Mouse (Mus musculus): ENCODE data around the gene 4930442H23Rik. TPM values are rescaled to one million over a fixed set of nuclear protein-coding genes. Genes with fewer than 3 reads are reported as not detected.

4930442H23Rik gene
- total and polyA plus RNA-seq, 2 experiments from 2014 or later: not detected

GRCm38 (mm10) chr10:81143845-81144437 lies 39.7 kb downstream of the 4930442H23Rik start:
- H3K27ac ChIP-seq (ENCODE audit: low read depth, low read length): no peak overlapping the region
- peaks cover 7% of the 10 kb centered on the region; the same call in 1 of the 2 replicates for H3K4me1 ChIP-seq (ENCODE audit: insufficient read depth, low read length)
- DNase-seq (ENCODE audit: low spot score): no peak
- 95% methylated on average over 52 of the region's 52 CpGs for WGBS
- H3K9ac ChIP-seq (replicated peaks; ENCODE audit: low read length, poor library complexity, severe bottlenecking): no peak overlapping the region
- TF ChIP-seq CTCF (IDR thresholded peaks at IDR 0.05): no peak
- H3K4me2 ChIP-seq (ENCODE audit: low read depth, low read length, poor library complexity, severe bottlenecking): no peak overlapping the region
- H3K36me3 ChIP-seq (ENCODE audit: insufficient read depth, low read length): peaks cover 50% of the 10 kb centered on the region
- no peak for ATAC-seq (ENCODE audit: low FRiP score)
- no peaks in the 10 kb centered on the region for H3K9me3 ChIP-seq (ENCODE audit: low read length)
- no peaks in the 10 kb centered on the region for H3K27me3 ChIP-seq (ENCODE audit: insufficient read depth, low read length)
- no peak overlapping the region for H3K4me3 ChIP-seq (ENCODE audit: low read depth, low read length)

GRCm38 (mm10) chr10:81143157-81143633 lies 40.5 kb downstream of the 4930442H23Rik start:
- H3K9me3 ChIP-seq (ENCODE audit: low read length): no peaks in the 10 kb centered on the region
- DNase-seq (ENCODE audit: low spot score) (no peak), ATAC-seq (ENCODE audit: low FRiP score) (no peak)
- H3K36me3 ChIP-seq (ENCODE audit: insufficient read depth, low read length): peaks cover 43% of the 10 kb centered on the region
- peaks cover 8% of the 10 kb centered on the region; the same call in 1 of the 2 replicates for H3K4me1 ChIP-seq (ENCODE audit: insufficient read depth, low read length)
- no peak overlapping the region for H3K4me2 ChIP-seq (ENCODE audit: low read depth, low read length, poor library complexity, severe bottlenecking)
- no peak overlapping the region for H3K27ac ChIP-seq (ENCODE audit: low read depth, low read length)
- H3K9ac ChIP-seq (replicated peaks; ENCODE audit: low read length, poor library complexity, severe bottlenecking): no peak overlapping the region
- 90% methylated on average over 6 of the region's 7 CpGs for WGBS
- H3K4me3 ChIP-seq (ENCODE audit: low read depth, low read length): no peak overlapping the region
- no peaks in the 10 kb centered on the region for H3K27me3 ChIP-seq (ENCODE audit: insufficient read depth, low read length)
- no peak for TF ChIP-seq CTCF (IDR thresholded peaks at IDR 0.05)

DNA sequence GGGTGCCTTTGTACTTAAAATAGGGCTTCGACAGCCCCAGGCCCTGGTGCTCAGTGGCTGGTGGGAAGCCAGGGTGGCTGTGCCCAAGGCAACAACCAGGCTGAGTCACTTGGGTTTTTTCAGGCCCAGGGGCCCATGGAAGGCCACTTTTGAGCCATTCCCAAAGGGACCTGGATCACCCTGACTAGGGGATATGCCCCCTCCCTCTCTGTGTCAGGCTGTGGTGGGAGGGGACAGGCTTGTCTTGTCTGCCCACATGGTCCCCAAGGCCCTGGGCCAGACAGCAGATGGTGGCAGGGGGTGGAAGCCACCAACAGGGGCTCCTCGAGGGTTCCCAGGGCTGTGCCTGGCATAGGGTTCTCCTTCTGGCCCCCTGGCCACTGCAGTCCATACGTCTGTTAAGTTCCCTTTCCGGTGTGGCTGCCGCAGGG lies 41.1 kb downstream of the 4930442H23Rik start:
- H3K9ac ChIP-seq (replicated peaks; ENCODE audit: low read length, poor library complexity, severe bottlenecking): no peak overlapping the region
- no peak for DNase-seq (ENCODE audit: low spot score)
- H3K36me3 ChIP-seq (ENCODE audit: insufficient read depth, low read length): peaks cover 38% of the 10 kb centered on the region
- ATAC-seq (ENCODE audit: low FRiP score): no peak
- H3K4me1 ChIP-seq (ENCODE audit: insufficient read depth, low read length): peaks cover 8% of the 10 kb centered on the region; the same call in 1 of the 2 replicates
- H3K27ac ChIP-seq (ENCODE audit: low read depth, low read length): no peak overlapping the region
- no peak overlapping the region for H3K4me2 ChIP-seq (ENCODE audit: low read depth, low read length, poor library complexity, severe bottlenecking)
- no peak for TF ChIP-seq CTCF (IDR thresholded peaks at IDR 0.05)
- 65% methylated on average over 5 of the region's 5 CpGs for WGBS
- H3K27me3 ChIP-seq (ENCODE audit: insufficient read depth, low read length): no peaks in the 10 kb centered on the region
- no peaks in the 10 kb centered on the region for H3K9me3 ChIP-seq (ENCODE audit: low read length)
- no peak overlapping the region for H3K4me3 ChIP-seq (ENCODE audit: low read depth, low read length)

DNA sequence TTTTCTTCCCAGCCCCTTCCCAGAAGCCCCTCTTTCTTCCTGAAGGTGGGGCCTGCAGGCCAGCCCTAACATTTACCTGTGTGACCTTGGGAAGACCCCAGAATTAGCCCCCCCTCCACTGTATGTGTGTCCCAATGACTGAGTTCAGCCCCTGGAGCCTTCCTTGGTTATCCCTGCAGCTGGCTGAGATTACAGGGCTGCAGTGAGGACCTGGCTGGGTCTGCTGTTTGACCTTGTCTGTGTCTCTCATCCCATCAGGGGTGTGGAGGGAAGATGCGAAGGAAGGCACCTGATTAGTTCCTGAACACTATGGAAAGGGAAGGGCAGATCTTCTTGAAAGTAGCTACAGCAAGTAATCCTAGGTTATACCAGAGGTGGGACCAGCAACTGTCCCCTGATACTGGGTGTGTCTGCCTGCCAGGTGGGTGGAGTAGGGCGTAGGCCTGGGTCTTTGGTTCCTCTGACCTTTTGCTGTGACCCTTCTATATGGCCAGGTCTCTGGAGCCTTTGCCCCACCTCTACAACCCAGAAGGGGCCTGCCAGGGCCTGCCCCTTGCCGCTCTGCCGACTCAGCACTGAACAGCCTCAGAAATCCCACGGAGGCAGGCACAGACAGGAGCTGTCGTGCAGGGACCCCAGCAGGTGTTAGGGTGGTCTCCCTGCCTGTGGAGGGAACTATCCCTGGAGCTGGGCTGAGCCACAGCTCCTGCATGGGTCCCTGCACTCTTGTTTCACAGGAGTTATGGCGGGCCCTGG lies 42.0 kb downstream of the 4930442H23Rik start:
- Histone ChIP-seq H3K4me3 (ENCODE audit: low read depth, low read length) (no peak overlapping the region), H3K9ac (replicated peaks; ENCODE audit: low read length, poor library complexity, severe bottlenecking) (0 out of 2 replicates have a peak overlapping the region, but pooled peaks have one; percentile 8), H3K4me1 (ENCODE audit: insufficient read depth, low read length) (peaks cover 8% of the 10 kb centered on the region; the same call in 1 of the 2 replicates), H3K27me3 (ENCODE audit: insufficient read depth, low read length) (no peaks in the 10 kb centered on the region), H3K9me3 (ENCODE audit: low read length) (no peaks in the 10 kb centered on the region), H3K27ac (ENCODE audit: low read depth, low read length) (no peak overlapping the region), H3K4me2 (ENCODE audit: low read depth, low read length, poor library complexity, severe bottlenecking) (no peak overlapping the region), H3K36me3 (ENCODE audit: insufficient read depth, low read length) (peaks cover 29% of the 10 kb centered on the region)
- DNase-seq (ENCODE audit: low spot score): no peak
- TF ChIP-seq CTCF (IDR thresholded peaks at IDR 0.05): no peak
- no peak for ATAC-seq (ENCODE audit: low FRiP score)
- WGBS: 71% methylated on average over 7 of the region's 7 CpGs

- Histone ChIP-seq H3K4me1 (ENCODE audit: insufficient read depth, low read length) (peaks cover 8% of the 10 kb centered on the region; the same call in 1 of the 2 replicates), H3K9me3 (ENCODE audit: low read length) (no peaks in the 10 kb centered on the region), H3K9ac (replicated peaks; ENCODE audit: low read length, poor library complexity, severe bottlenecking) (peak overlapping the region; percentile 44), H3K4me3 (ENCODE audit: low read depth, low read length) (no peak overlapping the region), H3K4me2 (ENCODE audit: low read depth, low read length, poor library complexity, severe bottlenecking) (peak overlapping the region; percentile 26; the same call in 1 of the 2 replicates), H3K27ac (ENCODE audit: low read depth, low read length) (no peak overlapping the region), H3K27me3 (ENCODE audit: insufficient read depth, low read length) (no peaks in the 10 kb centered on the region), H3K36me3 (ENCODE audit: insufficient read depth, low read length) (peaks cover 22% of the 10 kb centered on the region)
- DNase-seq (ENCODE audit: low spot score) (no peak), ATAC-seq (ENCODE audit: low FRiP score) (no peak)
- 71% methylated on average over 10 of the region's 10 CpGs for WGBS
- no peak for TF ChIP-seq CTCF (IDR thresholded peaks at IDR 0.05)
Observed at GRCm38 (mm10) chr10:81140717-81141454, 42.8 kb downstream of the 4930442H23Rik start.

All from midbrain, postnatal 0 days (tissue).